Mouse (Mus musculus) hematopoietic multipotent progenitor cell, adult 10-12 weeks (in vitro differentiated cells): Measurements from ENCODE around the gene Slc24a5. TPM values are rescaled to one million over a fixed set of nuclear protein-coding genes. Genes with fewer than 3 reads are reported as not detected.

Experiments used
- polyA plus RNA-seq: library from polyadenylated mRNA; stranded (reverse); fragments of >175 nt; gene quantifications from 2 replicates; pipeline ENCODE4 v1.2.3, GENCODE M21; 2012; ENCODE audit warnings: low replicate concordance

Gene Slc24a5
- not detected in 2 replicates for polyA plus RNA-seq

DNA sequence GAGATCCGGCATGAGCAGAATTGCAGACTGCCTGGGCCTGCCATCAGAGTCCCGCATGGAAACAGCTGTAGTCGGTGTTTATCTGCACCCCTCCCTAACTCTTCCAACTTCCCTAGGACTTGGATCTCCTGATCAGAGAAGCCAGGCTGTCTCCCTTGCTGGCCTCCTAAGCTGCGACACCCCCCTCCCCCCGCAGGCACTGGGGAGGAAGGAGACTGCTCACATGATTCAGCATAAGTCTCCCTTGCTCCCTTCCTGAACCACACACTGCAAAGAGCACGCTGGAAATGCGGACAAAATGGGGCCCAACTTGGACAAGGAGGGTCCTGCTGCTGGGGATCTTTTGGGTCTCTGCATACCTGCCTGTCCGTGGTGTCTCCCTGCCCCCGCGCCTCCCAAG lies at the start of gene Slc24a5:
Slc24a5 (plus strand) TSS at position 231 of the 400 bp plus-strand sequence.

DNA sequence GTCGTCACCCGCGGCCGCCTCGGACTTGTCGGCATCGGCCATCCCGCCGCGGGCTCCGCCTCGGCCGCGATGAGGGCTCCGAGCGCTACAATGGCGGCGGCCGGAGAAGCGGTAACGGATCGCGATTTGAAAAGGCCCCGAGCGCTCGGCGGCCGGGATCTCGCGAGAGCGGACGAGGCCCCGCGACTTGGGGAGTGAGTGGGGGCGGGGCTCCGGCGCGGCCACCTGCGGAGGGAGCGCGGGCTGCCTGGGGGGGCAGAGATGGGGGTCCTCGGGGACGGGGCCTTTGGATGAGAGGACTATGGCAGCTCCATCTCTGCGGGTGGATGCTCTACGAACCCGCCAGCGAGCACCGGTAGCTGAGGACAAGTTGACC lies 55.5 kb downstream of the Slc24a5 start, which contains the start of gene Myef2:
Myef2 (minus strand) TSS at position 185 of the 376 bp plus-strand sequence.

DNA sequence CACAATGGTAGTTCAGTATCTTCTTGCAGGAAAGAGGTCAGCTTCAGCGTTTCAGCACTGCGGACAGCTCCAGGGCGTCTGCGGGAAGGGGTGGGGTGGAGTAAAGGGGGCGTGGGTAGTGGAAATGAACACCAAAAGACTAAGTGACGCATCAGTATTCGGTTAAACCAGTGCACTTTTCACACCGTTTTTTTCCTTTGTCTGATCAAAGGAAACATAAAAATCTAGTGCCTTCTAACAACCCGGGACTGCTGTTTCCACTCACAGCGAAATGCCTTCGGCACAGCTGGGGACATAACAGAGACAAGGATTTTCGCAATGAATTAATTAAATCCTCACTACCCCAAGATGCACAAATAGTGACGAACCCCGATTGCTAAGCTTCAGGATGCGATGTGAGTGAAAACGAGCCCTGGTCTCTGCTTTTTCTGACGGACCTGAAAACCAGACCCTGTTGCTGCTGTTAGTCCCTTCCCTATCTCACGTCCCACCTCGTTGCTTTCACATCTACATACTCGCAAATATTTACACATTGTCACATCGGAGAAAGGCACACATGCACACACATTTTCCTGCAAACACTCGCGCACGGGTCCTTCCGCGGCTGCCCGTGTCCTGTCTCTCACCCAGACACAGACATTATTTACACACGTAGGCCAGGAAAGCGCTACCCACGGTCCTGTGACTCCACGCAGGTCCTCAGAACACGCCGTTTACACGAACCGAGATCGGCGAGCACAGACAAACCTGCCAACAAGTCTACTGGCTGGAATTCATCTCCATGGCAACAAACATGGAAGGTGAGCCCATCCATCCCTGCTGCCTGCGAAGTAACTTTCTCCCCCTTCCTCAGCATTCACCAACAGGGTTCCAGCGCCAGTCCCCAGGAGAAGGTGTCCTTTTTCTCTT lies 68.2 kb downstream of the Slc24a5 start, which contains the start of gene Ctxn2:
Ctxn2 (plus strand) TSS at position 790 of the 909 bp plus-strand sequence.

Other genes starting within 250 kb of the Slc24a5 start
- gene Myef2, start 55.5 kb downstream of the Slc24a5 start, polyA plus RNA-seq: 9.5 and 12.3 TPM in 2 replicates
- gene Ctxn2, start 68.6 kb downstream of the Slc24a5 start, polyA plus RNA-seq: not detected in 2 replicates
- not detected in 2 replicates for gene Slc12a1, start 84.4 kb downstream of the Slc24a5 start, polyA plus RNA-seq
- 36.0 and 38.2 TPM in 2 replicates for gene Dut, start 179.1 kb downstream of the Slc24a5 start, polyA plus RNA-seq